Mouse (Mus musculus) stomach, embryonic 14.5 days (tissue): ENCODE data around the gene Khk. TPM values are rescaled to one million over a fixed set of nuclear protein-coding genes. Genes with fewer than 3 reads are reported as not detected.
A peak's percentile ranks its signal among the peaks of the same experiment; 100 is the strongest.

Experiments
- ATAC-seq: fragments of 200-750 bp; cut with Nextera tagmentation; 2 replicates; pipeline ENCODE4 v1.8.0; 2017; ENCODE audit warnings: low read depth, moderate TSS enrichment; ENCODE audit not compliant: insufficient number of reproducible peaks, insufficient read depth, low FRiP score
- H3K27ac ChIP-seq: fragments of 300-500 bp; sonication (generic); 2 replicates; pipeline ENCODE4 v1.5.1; 2014; ENCODE audit warnings: mild to moderate bottlenecking, low read length, moderate library complexity, mixed read lengths
- H3K27me3 ChIP-seq: fragments of 300-500 bp; sonication (generic); 2 replicates; pipeline ENCODE4 v1.6.1; 2014; ENCODE audit warnings: low read length, control low read depth, mixed read lengths; ENCODE audit not compliant: control insufficient read depth, insufficient read depth
- H3K36me3 ChIP-seq: fragments of 300-500 bp; sonication (generic); 2 replicates; pipeline ENCODE4 v1.6.1; 2014; ENCODE audit warnings: mild to moderate bottlenecking, control low read depth, low read length, moderate library complexity, mixed read lengths; ENCODE audit not compliant: control insufficient read depth, insufficient read depth
- H3K4me1 ChIP-seq: fragments of 300-500 bp; sonication (generic); 2 replicates; pipeline ENCODE4 v1.6.1; 2014; ENCODE audit warnings: low read length, control low read depth, mixed read lengths; ENCODE audit not compliant: control insufficient read depth, insufficient read depth
- H3K4me2 ChIP-seq: fragments of 300-500 bp; sonication (generic); replicated peaks from 2 replicates; pipeline ENCODE4 v1.6.1; 2014; ENCODE audit warnings: low read depth, low read length, control low read depth
- H3K4me3 ChIP-seq: fragments of 300-500 bp; sonication (generic); 2 replicates; pipeline ENCODE4 v1.5.1; 2014; ENCODE audit warnings: low read depth, low read length, control low read depth
- H3K9ac ChIP-seq: fragments of 300-500 bp; sonication (generic); replicated peaks from 2 replicates; pipeline ENCODE4 v1.6.1; 2014; ENCODE audit warnings: low read depth, mild to moderate bottlenecking, control low read depth, low read length, moderate library complexity, mixed read lengths
- H3K9me3 ChIP-seq: fragments of 300-500 bp; sonication (generic); 2 replicates; pipeline ENCODE4 v1.6.1; 2016; ENCODE audit warnings: low read depth, low read length, control low read depth; ENCODE audit not compliant: control insufficient read depth
- WGBS: fragments of 180-500 bp; shearing (Covaris S2); extraction: QIAGEN DNeasy Blood & Tissue Kit; methylation state at CpG from one replicate; pipeline ENCODE4 v1.1.7; 2014; 5-methylcytosine and 5-hydroxymethylcytosine counted together
- polyA plus RNA-seq: library from polyadenylated mRNA; unstranded; fragments of >200 nt; fragmentation: Nextera tagmentation; extraction: Ambion mirVana; gene quantifications from 2 replicates; pipeline ENCODE4 v1.2.1, GENCODE M21; 2014

Khk gene
- polyA plus RNA-seq, 1 experiment from 2014 or later: 24.2 TPM

DNA sequence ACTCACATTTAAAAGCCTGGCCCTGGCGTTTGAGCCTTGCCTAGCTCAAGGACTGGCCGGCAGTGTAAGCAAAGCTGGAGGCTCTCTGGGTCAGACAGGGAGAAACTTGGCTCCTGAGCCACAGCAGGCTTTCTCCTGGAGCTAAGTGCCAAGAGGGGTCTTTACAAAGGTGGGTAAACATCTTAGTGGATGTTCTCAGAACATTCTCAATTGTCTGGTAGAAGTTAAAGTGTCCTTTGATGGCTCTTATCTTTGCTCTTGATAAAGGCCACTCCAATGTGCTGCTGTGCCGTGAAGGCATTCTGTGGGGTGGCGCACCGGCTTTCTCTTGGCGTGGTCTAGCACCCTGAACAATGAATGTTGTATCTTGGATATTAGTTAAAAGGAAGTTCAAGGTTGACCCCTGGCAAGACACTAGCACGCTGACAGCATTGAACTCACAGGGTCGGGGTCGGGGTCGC is 1.4 kb downstream of the Khk start:
- H3K4me2 ChIP-seq: peak overlapping the region; percentile 84
- peaks cover 15% of the 10 kb centered on the region for H3K4me1 ChIP-seq
- no peaks in the 10 kb centered on the region for H3K27me3 ChIP-seq
- H3K4me3 ChIP-seq: peak overlapping the region; percentile 37; the same call in 1 of the 2 replicates
- peaks cover 28% of the 10 kb centered on the region for H3K36me3 ChIP-seq
- ATAC-seq: no peak
- 53% methylated on average over 10 of the region's 10 CpGs for WGBS
- H3K9ac ChIP-seq: 0 out of 2 replicates have a peak overlapping the region, but pooled peaks have one; percentile 37
- H3K9me3 ChIP-seq: no peaks in the 10 kb centered on the region
- H3K27ac ChIP-seq: peak overlapping the region; percentile 81; the same call in 1 of the 2 replicates

DNA sequence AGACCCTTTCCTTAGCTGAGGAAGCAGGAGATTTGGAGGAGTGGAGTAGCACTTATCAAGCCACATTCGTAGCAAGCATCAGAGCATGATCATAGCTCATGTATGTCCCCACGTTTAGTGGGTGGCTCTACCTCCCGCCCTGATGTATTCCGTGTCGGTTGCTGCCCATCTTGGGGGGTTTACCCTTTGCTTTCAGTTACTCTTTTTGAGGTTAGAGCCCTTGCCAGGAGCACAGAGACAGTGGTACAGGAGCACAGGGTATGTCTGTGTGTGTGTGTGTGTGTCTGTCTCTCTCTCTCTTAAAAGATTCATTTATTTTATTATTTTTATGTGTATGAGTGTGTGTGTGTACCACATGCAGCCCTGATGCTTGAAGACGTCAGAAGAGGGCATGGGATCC is 1.9 kb downstream of the Khk start:
- Histone ChIP-seq H3K4me2 (peak overlapping the region; percentile 84; the same call in 1 of the 2 replicates), H3K36me3 (peaks cover 23% of the 10 kb centered on the region), H3K27ac (no peak overlapping the region), H3K9me3 (no peaks in the 10 kb centered on the region), H3K4me1 (peaks cover 15% of the 10 kb centered on the region), H3K4me3 (no peak overlapping the region), H3K9ac (no peak overlapping the region), H3K27me3 (no peaks in the 10 kb centered on the region)
- ATAC-seq: no peak
- 74% methylated on average over 6 of the region's 6 CpGs for WGBS

DNA sequence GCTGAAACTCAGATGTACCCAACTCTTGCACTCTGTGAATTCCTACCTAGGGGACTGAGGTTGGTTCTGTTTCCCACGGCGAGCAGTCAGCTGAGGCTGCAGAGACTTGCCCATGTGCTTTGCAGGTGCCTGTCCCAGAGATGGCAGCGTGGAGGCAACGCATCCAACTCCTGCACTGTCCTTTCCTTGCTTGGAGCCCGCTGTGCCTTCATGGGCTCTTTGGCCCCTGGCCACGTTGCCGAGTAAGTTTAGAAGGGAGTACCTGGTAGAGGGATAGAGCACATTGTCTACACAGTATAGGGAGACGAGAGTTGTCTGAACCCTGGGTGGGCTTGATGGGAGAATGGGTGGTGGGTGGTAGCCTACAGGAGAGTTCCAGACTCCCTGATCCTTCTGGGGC is 3.4 kb downstream of the Khk start:
- Histone ChIP-seq H3K27me3 (no peaks in the 10 kb centered on the region), H3K4me3 (no peak overlapping the region), H3K4me1 (peaks cover 12% of the 10 kb centered on the region), H3K4me2 (no peak overlapping the region), H3K27ac (no peak overlapping the region), H3K36me3 (peaks cover 11% of the 10 kb centered on the region), H3K9me3 (no peaks in the 10 kb centered on the region), H3K9ac (no peak overlapping the region)
- no peak for ATAC-seq
- WGBS: 79% methylated on average over 8 of the region's 8 CpGs

DNA sequence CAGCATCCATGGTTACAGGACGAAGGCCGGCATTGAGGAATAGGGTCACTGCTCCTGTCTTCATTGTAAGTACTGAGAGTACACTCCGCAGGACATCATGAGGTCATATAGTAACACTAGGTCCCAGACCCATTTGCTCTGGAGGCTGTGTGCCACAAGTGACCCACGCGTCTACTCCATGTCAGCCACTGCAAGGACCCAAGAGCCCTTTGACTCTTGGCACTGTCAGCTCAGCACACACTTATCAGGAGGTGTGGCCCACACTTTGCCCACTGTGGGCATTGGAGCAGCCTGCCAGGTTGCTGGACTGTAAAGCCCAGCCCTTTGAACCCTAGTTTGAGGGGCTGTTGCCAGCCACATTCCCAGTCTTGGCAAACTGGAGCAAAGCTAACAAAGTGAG is 4.0 kb downstream of the Khk start:
- H3K27ac ChIP-seq: no peak overlapping the region
- no peak for ATAC-seq
- 92% methylated on average over 5 of the region's 5 CpGs for WGBS
- no peaks in the 10 kb centered on the region for H3K27me3 ChIP-seq
- H3K4me2 ChIP-seq: no peak overlapping the region
- H3K4me3 ChIP-seq: no peak overlapping the region
- H3K9ac ChIP-seq: no peak overlapping the region
- peaks cover 10% of the 10 kb centered on the region for H3K36me3 ChIP-seq
- H3K4me1 ChIP-seq: peaks cover 12% of the 10 kb centered on the region
- H3K9me3 ChIP-seq: no peaks in the 10 kb centered on the region

DNA sequence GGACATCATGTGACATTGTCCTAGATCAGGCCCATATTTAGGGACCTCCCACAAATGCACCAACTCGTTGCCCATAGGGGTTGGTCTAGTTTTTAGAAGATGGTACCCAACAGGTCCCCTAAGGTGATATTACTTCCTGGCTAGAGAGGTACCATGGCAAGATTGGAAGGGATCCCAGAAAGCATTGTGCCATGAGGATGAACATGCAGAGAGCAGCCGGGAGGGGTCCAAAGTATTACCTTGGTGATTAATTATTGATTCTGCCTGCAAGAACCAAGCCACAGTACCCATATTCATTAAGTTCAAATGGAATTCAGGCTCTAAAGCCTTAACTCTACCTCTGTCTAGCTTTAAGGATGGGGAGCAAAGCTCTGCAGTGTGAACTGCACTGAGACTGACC is 4.8 kb downstream of the Khk start:
- H3K4me2 ChIP-seq: no peak overlapping the region
- peaks cover 12% of the 10 kb centered on the region for H3K4me1 ChIP-seq
- WGBS: 83% methylated on average over 2 of the region's 2 CpGs
- peaks cover 7% of the 10 kb centered on the region for H3K36me3 ChIP-seq
- no peak overlapping the region for H3K27ac ChIP-seq
- no peaks in the 10 kb centered on the region for H3K27me3 ChIP-seq
- no peak overlapping the region for H3K4me3 ChIP-seq
- no peak for ATAC-seq
- no peaks in the 10 kb centered on the region for H3K9me3 ChIP-seq
- H3K9ac ChIP-seq: no peak overlapping the region

DNA sequence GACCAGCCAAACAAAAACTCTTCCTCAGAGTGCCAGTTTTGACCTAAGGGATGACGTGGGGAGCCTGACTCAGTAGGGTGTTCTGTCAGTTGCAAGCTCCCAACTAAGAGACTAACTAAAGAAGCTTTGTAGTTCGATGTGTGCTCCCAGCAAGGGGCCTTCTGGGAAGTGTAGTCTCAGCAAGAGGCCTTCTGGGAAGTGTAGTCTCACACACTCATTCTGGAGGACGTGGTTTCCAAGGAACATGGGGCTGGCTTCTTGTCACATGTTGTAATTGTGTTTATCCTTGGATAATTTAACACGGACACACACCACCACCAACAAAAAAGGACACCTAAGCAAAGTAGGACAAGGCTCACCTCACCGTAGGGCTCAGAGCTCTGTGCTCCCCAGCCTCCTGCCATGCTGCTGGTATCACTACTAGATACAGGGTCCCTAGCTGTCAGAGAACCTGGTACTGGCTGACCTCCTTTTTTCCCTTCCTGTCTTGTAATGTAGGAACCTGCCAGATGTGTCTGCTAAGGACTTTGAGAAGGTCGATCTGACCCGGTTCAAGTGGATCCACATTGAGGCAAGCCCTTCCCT is 6.8 kb downstream of the Khk start:
- Histone ChIP-seq H3K27ac (no peak overlapping the region), H3K36me3 (no peaks in the 10 kb centered on the region), H3K4me3 (no peak overlapping the region), H3K9me3 (no peaks in the 10 kb centered on the region), H3K4me1 (no peaks in the 10 kb centered on the region; the same call in 1 of the 2 replicates), H3K4me2 (0 out of 2 replicates have a peak overlapping the region, but pooled peaks have one; percentile 13), H3K27me3 (no peaks in the 10 kb centered on the region), H3K9ac (no peak overlapping the region)
- ATAC-seq: no peak
- WGBS: 42% methylated on average over 7 of the region's 7 CpGs

DNA sequence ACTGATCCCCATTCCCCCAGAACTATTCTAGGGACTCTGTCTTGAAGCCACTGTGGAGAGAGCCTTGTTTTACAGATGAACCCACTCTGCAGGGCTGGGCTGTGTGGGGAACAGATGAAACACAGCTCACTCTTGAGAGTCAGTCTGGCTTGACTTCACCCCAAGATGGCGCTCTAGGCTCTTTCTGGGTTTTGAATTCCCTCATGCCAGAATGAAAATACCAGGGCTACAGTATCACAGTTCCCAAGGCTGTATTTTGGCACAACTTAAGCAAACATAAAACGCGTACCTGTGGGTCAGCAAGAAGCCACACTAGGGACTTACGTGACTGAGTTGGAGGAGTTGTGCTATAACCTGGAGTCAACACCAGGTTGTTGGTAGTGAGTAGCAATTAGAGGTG is 8.9 kb downstream of the Khk start:
- ATAC-seq: no peak
- Histone ChIP-seq H3K9ac (no peak overlapping the region), H3K27me3 (no peaks in the 10 kb centered on the region), H3K36me3 (no peaks in the 10 kb centered on the region), H3K4me1 (no peaks in the 10 kb centered on the region), H3K9me3 (no peaks in the 10 kb centered on the region), H3K27ac (no peak overlapping the region), H3K4me3 (no peak overlapping the region), H3K4me2 (no peak overlapping the region)
- 44% methylated on average over 4 of the region's 4 CpGs for WGBS

DNA sequence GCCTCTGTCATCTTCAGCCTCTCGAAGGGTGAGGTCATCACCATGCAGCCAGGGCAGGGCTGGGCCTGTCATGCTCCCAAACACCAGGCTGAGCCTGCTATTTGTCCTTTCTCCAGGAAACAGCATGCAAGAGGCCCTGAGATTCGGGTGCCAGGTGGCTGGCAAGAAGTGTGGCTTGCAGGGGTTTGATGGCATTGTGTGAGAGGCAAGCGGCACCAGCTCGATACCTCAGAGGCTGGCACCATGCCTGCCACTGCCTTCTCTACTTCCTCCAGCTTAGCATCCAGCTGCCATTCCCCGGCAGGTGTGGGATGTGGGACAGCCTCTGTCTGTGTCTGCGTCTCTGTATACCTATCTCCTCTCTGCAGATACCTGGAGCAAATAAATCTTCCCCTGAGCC is 9.6 kb downstream of the Khk start:
- no peak for ATAC-seq
- no peak overlapping the region for H3K9ac ChIP-seq

DNA sequence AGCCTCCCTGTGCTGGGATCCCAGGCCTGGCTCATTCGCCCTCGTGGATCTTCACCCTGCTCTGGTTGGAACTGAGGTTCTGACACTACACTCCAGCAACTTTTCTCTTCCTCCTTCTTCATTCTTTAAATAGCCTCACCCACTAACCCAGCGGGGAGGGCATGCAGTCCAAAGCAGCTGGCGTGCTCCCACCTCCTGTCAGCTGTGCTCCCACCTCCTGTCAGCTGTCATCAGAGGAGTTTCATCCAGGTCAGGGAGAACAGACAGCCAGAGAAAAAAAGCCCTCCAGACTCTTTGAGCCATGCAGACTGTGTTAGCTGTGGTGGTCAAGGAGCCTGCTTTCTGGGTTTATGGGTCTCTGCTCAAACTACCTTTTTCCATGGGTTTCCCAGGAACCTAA is 10.1 kb downstream of the Khk start:
- no peak overlapping the region for H3K9ac ChIP-seq
- no peak overlapping the region for H3K4me3 ChIP-seq
- H3K36me3 ChIP-seq: no peaks in the 10 kb centered on the region
- no peaks in the 10 kb centered on the region for H3K9me3 ChIP-seq
- WGBS: 84% methylated on average over 4 of the region's 4 CpGs
- H3K27ac ChIP-seq: no peak overlapping the region
- ATAC-seq: no peak
- H3K4me2 ChIP-seq: no peak overlapping the region
- no peaks in the 10 kb centered on the region for H3K27me3 ChIP-seq
- H3K4me1 ChIP-seq: no peaks in the 10 kb centered on the region

More for the DNA sequence above, 9.6 kb downstream of the Khk start:
- Histone ChIP-seq H3K9me3 (no peaks in the 10 kb centered on the region), H3K36me3 (no peaks in the 10 kb centered on the region), H3K27ac (no peak overlapping the region), H3K27me3 (no peaks in the 10 kb centered on the region), H3K4me3 (no peak overlapping the region), H3K4me2 (no peak overlapping the region), H3K4me1 (no peaks in the 10 kb centered on the region)
- 82% methylated on average over 6 of the region's 6 CpGs for WGBS
